ENCODE assay signal across 19 mouse cellular contexts in the genomic region with DNA sequence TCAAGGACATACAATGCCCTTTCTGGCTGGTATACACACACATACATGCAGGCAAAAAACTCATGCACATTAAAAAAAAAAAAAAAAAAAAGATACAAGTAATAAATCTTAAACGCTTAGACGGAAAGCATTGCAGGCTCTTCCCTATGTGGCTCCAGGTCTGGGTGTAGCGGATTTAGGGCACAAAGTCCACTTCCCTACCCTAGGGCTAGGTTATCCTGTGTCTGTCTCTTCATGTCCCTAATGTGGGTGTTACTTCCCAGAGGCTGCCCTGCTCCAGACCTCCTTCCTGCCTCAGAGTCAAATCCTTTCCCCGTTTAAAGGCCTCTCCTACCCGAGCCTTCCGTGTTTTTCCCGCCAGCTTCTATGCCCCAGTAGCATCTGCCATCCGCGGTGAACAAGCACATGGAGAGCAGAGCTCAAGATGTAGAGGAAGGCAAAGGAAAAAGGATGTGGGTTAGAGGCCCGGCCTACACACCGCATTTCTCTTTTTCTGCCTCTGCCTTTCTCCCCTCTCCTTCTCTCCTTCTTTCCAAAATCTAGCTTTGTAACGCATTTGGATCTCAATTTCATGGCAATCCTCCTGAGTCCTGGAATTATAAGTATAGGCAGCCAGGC. TPM values are rescaled to one million over a fixed set of nuclear protein-coding genes. Genes with fewer than 3 reads are reported as not detected.
DNase-seq lines count a peak whose midpoint lies in the region; ATAC-seq lines count a peak whose summit lies in the region.
"Had no signal": no experiment of that assay in that cellular context is flagged by ENCODE, and none has a peak within 500 bp of the region (broad histone marks: within the 10 kb centered on the region; RNA-seq: fewer than 3 reads in every experiment).

No protein-coding gene starts in this region.

- H3K4me2 ChIP-seq in liver, embryonic 13.5 days, result no peak overlapping the region
- H3K4me2 ChIP-seq in liver, embryonic 11.5 days, result no peak overlapping the region
- no peak overlapping the region for H3K4me2 ChIP-seq in intestine, embryonic 16.5 days (ENCODE audit: low read depth, low read length)
- H3K4me2 ChIP-seq: embryonic facial prominence, embryonic 13.5 days; heart, embryonic 11.5 days; kidney, embryonic 15.5 days had no signal

- H3K9ac ChIP-seq in liver, embryonic 13.5 days, result no peak overlapping the region
- H3K9ac ChIP-seq in liver, embryonic 11.5 days (ENCODE audit: low read depth, low read length), result no peak overlapping the region
- H3K9ac ChIP-seq in intestine, embryonic 16.5 days (ENCODE audit: low read depth, low read length), result 0 out of 2 replicates have a peak overlapping the region, but pooled peaks have one; percentile 21
- H3K9ac ChIP-seq: embryonic facial prominence, embryonic 13.5 days; kidney, embryonic 15.5 days had no signal

- ATAC-seq in liver, embryonic 13.5 days (ENCODE audit: low read depth), result no peak
- no peak for ATAC-seq in liver, embryonic 11.5 days (replicated peaks; ENCODE audit: low FRiP score)
- peak; percentile 79 for ATAC-seq in activated CD4-positive, CD25-positive, alpha-beta regulatory T cell, adult 4 months
- peak; percentile 63 for ATAC-seq in intestine, embryonic 16.5 days
- ATAC-seq: hindbrain, embryonic 16.5 days had no signal

- intact Hi-C loops in left cerebral cortex, postnatal 4 days (cut with DNase I), result no loop called here

- peaks cover 52% of the 10 kb centered on the region for H3K4me1 ChIP-seq in liver, embryonic 13.5 days (replicated peaks)
- H3K4me1 ChIP-seq in liver, embryonic 11.5 days (replicated peaks; ENCODE audit: control insufficient read depth, insufficient read depth, low read length), result peaks cover 21% of the 10 kb centered on the region
- H3K4me1 ChIP-seq in intestine, embryonic 16.5 days (ENCODE audit: control insufficient read depth, insufficient read depth, low read length), result peaks cover 7% of the 10 kb centered on the region; the same call in 1 of the 2 replicates
- H3K4me1 ChIP-seq: embryonic facial prominence, embryonic 13.5 days; kidney, embryonic 15.5 days; limb, embryonic 10.5 days; midbrain, embryonic 10.5 days had no signal

- H3K27me3 ChIP-seq in liver, embryonic 13.5 days, result no peaks in the 10 kb centered on the region
- H3K27me3 ChIP-seq in liver, embryonic 11.5 days (replicated peaks; ENCODE audit: control insufficient read depth, insufficient read depth, low read length), result no peaks in the 10 kb centered on the region
- H3K27me3 ChIP-seq in intestine, embryonic 16.5 days (replicated peaks; ENCODE audit: control insufficient read depth, insufficient read depth, low read length), result no peaks in the 10 kb centered on the region
- H3K27me3 ChIP-seq: embryonic facial prominence, embryonic 13.5 days; kidney, embryonic 15.5 days had no signal

- H3K27ac ChIP-seq in liver, embryonic 13.5 days, result peak overlapping the region; percentile 29; the same call in 1 of the 2 replicates
- no peak overlapping the region for H3K27ac ChIP-seq in liver, embryonic 11.5 days (ENCODE audit: low read depth, low read length)
- peak overlapping the region; percentile 31; the same call in 1 of the 2 replicates for H3K27ac ChIP-seq in intestine, embryonic 16.5 days (ENCODE audit: low read length)
- H3K27ac ChIP-seq: embryonic facial prominence, embryonic 13.5 days; kidney, embryonic 15.5 days; layer of hippocampus, adult 2 months; limb, embryonic 10.5 days; midbrain, embryonic 10.5 days had no signal

- no peak for DNase-seq in liver, embryonic 13.5 days
- no peak for DNase-seq in liver, embryonic 11.5 days (ENCODE audit: low spot score)
- peak; percentile 47 for DNase-seq in thymus, postnatal 14 days
- no peak for DNase-seq in frontal cortex, postnatal 25 days (ENCODE audit: low spot score in 2 of 2)
- DNase-seq in left cerebral cortex, postnatal 4 days, result no peak
- no peak for DNase-seq in frontal cortex, postnatal 10 days (ENCODE audit: low spot score in 2 of 2)
- DNase-seq: adrenal gland, postnatal 36 days; cerebellum, adult 8-10 months; heart, postnatal 14 days; lung, postnatal 36 days had no signal

- peaks cover 66% of the 10 kb centered on the region for H3K36me3 ChIP-seq in liver, embryonic 13.5 days
- peaks cover 17% of the 10 kb centered on the region for H3K36me3 ChIP-seq in liver, embryonic 11.5 days (ENCODE audit: control insufficient read depth, insufficient read depth, low read length)
- peaks cover 2% of the 10 kb centered on the region; the same call in 1 of the 2 replicates for H3K36me3 ChIP-seq in intestine, embryonic 16.5 days (ENCODE audit: control insufficient read depth, insufficient read depth, low read length)

- WGBS in liver, embryonic 13.5 days (ENCODE audit: insufficient replicate concordance), result 74% methylated on average over 12 of the region's 12 CpGs
- WGBS in liver, embryonic 11.5 days, result 89% methylated on average over 12 of the region's 12 CpGs
- 57% methylated on average over 12 of the region's 12 CpGs for WGBS in intestine, embryonic 16.5 days

- no peaks in the 10 kb centered on the region for H3K9me3 ChIP-seq in liver, embryonic 13.5 days (replicated peaks)
- H3K9me3 ChIP-seq in liver, embryonic 11.5 days (ENCODE audit: control insufficient read depth, low read length), result no peaks in the 10 kb centered on the region
- H3K9me3 ChIP-seq in intestine, embryonic 16.5 days (ENCODE audit: control insufficient read depth, low read length), result no peaks in the 10 kb centered on the region
- H3K9me3 ChIP-seq: embryonic facial prominence, embryonic 13.5 days; kidney, embryonic 15.5 days; limb, embryonic 10.5 days; midbrain, embryonic 10.5 days had no signal

- H3K4me3 ChIP-seq in liver, embryonic 13.5 days (replicated peaks), result no peak overlapping the region
- no peak overlapping the region for H3K4me3 ChIP-seq in liver, embryonic 11.5 days (ENCODE audit: low read depth, low read length)
- H3K4me3 ChIP-seq in intestine, embryonic 16.5 days (ENCODE audit: low read length), result no peak overlapping the region
- H3K4me3 ChIP-seq: embryonic facial prominence, embryonic 13.5 days; kidney, embryonic 15.5 days; layer of hippocampus, adult 2 months; limb, embryonic 10.5 days; midbrain, embryonic 10.5 days had no signal

RNA-seq across cellular contexts. Expression of gene Hspbp1, which starts 10.6 kb away (rescaled TPM):
- 77.8 and 83.4 TPM in 2 replicates for polyA plus RNA-seq in liver, embryonic 13.5 days (2015; fragmentation: Nextera tagmentation; extraction: Ambion mirVana)
- polyA plus RNA-seq in liver, embryonic 11.5 days (2014; fragmentation: Nextera tagmentation; extraction: Ambion mirVana), result 132 and 137 TPM in 2 replicates
- polyA plus RNA-seq in activated CD4-positive, CD25-positive, alpha-beta regulatory T cell, adult 4 months (2017; shearing (Covaris generic)), result 10 to 100 TPM; 38.9 to 60.9 TPM
- polyA plus RNA-seq in intestine, embryonic 16.5 days (2015; fragmentation: Nextera tagmentation; extraction: Ambion mirVana), result 84.9 and 95.4 TPM in 2 replicates
- 100 to 1,000 TPM in 1 of 2 experiments, 10 to 100 TPM in 1; 99.7 to 111 TPM for total RNA-seq in left cerebral cortex, postnatal 4 days (2021)

RNA-seq across cellular contexts. Expression of gene Ppp6r1, which starts 15.4 kb away (rescaled TPM):
- 5.7 and 7.1 TPM in 2 replicates for polyA plus RNA-seq in liver, embryonic 13.5 days (2015; fragmentation: Nextera tagmentation; extraction: Ambion mirVana)
- 5.6 and 6.6 TPM in 2 replicates for polyA plus RNA-seq in liver, embryonic 11.5 days (2014; fragmentation: Nextera tagmentation; extraction: Ambion mirVana)
- polyA plus RNA-seq in activated CD4-positive, CD25-positive, alpha-beta regulatory T cell, adult 4 months (2017; shearing (Covaris generic)), result 10 to 100 TPM; 10.6 to 11.1 TPM
- polyA plus RNA-seq in intestine, embryonic 16.5 days (2015; fragmentation: Nextera tagmentation; extraction: Ambion mirVana), result 2.6 and 2.9 TPM in 2 replicates
- total RNA-seq in left cerebral cortex, postnatal 4 days (2021), result 10 to 100 TPM; 87.9 to 89.1 TPM

RNA-seq across cellular contexts. Expression of gene Brsk1, which starts 16.2 kb away (rescaled TPM):
- 0.08 and 0.10 TPM in 2 replicates for polyA plus RNA-seq in liver, embryonic 13.5 days (2015; fragmentation: Nextera tagmentation; extraction: Ambion mirVana)
- polyA plus RNA-seq in liver, embryonic 11.5 days (2014; fragmentation: Nextera tagmentation; extraction: Ambion mirVana), result 0.66 and 1.0 TPM in 2 replicates
- polyA plus RNA-seq in activated CD4-positive, CD25-positive, alpha-beta regulatory T cell, adult 4 months (2017; shearing (Covaris generic)), result not detected
- 0.86 and 1.4 TPM in 2 replicates for polyA plus RNA-seq in intestine, embryonic 16.5 days (2015; fragmentation: Nextera tagmentation; extraction: Ambion mirVana)
- 100 to 1,000 TPM; 258 to 262 TPM for total RNA-seq in left cerebral cortex, postnatal 4 days (2021)

RNA-seq across cellular contexts. Expression of gene Tmem86b, which starts 43.0 kb away (rescaled TPM):
- 22.6 and 25.1 TPM in 2 replicates for polyA plus RNA-seq in liver, embryonic 13.5 days (2015; fragmentation: Nextera tagmentation; extraction: Ambion mirVana)
- 12.9 and 18.0 TPM in 2 replicates for polyA plus RNA-seq in liver, embryonic 11.5 days (2014; fragmentation: Nextera tagmentation; extraction: Ambion mirVana)
- 1 to 10 TPM; 3.0 to 4.1 TPM for polyA plus RNA-seq in activated CD4-positive, CD25-positive, alpha-beta regulatory T cell, adult 4 months (2017; shearing (Covaris generic))
- 16.3 and 23.2 TPM in 2 replicates for polyA plus RNA-seq in intestine, embryonic 16.5 days (2015; fragmentation: Nextera tagmentation; extraction: Ambion mirVana)
- total RNA-seq in left cerebral cortex, postnatal 4 days (2021), result 10 to 100 TPM; 12.5 to 14.8 TPM

RNA-seq across cellular contexts. Expression of gene Tmem150b, which starts 50.8 kb away (rescaled TPM):
- 0.09 and 0.15 TPM in 2 replicates for polyA plus RNA-seq in liver, embryonic 13.5 days (2015; fragmentation: Nextera tagmentation; extraction: Ambion mirVana)
- 0.16 TPM in 1 of 2 replicates, not detected in the other for polyA plus RNA-seq in liver, embryonic 11.5 days (2014; fragmentation: Nextera tagmentation; extraction: Ambion mirVana)
- not detected for polyA plus RNA-seq in activated CD4-positive, CD25-positive, alpha-beta regulatory T cell, adult 4 months (2017; shearing (Covaris generic))
- polyA plus RNA-seq in intestine, embryonic 16.5 days (2015; fragmentation: Nextera tagmentation; extraction: Ambion mirVana), result 4.4 and 5.4 TPM in 2 replicates
- total RNA-seq in left cerebral cortex, postnatal 4 days (2021), result not detected
- total RNA-seq: heart, postnatal 14 days had no signal
- polyA plus RNA-seq: heart, embryonic 11.5 days had no signal

Comparison
In these comparisons a context has a peak if more than half of its experiments do, and no peak if none do; other contexts are left out.
1. ATAC-seq: peak in activated CD4-positive, CD25-positive, alpha-beta regulatory T cell, adult 4 months (single experiment) and intestine, embryonic 16.5 days (single experiment); none in liver, embryonic 13.5 days (single experiment) and liver, embryonic 11.5 days (single experiment).